Mouse (Mus musculus) heart, postnatal 0 days (tissue): ENCODE results near the gene Dnah3.
A peak's percentile ranks its signal among the peaks of the same experiment; 100 is the strongest.

Experiments
- CTCF ChIP-seq: IDR thresholded peaks from 2 replicates; pipeline ENCODE4 v1.5.1; 2016; ENCODE audit warnings: antibody characterized with exemption, control low read depth, low read depth
- EP300 ChIP-seq: IDR thresholded peaks from 2 replicates; pipeline ENCODE4 v1.6.1; 2016; ENCODE audit warnings: antibody characterized with exemption, low read depth

DNA sequence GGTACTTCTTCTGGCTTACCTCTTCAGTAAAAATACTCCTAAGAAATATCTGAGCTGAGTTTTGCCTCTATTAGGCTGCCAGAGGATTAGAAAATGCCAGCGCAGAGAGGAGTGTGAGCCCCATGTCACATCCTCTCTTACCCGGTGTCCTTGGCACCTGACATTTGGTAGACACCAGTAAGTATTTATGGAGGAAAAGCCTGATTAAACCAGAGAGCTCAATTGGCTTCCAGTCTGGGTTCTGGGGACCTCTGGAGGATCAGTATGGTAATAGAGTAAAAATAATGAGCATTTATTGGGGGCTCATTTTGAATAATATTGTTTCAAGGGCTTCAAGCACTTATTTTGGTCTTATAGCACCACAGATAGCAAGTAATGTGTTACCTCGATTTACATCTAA is 39.6 kb downstream of the Dnah3 start:
- TF ChIP-seq CTCF = peak; percentile 46
- no peak for TF ChIP-seq EP300
